ENCODE assay signal across 8 mouse cellular contexts in the genomic region with DNA sequence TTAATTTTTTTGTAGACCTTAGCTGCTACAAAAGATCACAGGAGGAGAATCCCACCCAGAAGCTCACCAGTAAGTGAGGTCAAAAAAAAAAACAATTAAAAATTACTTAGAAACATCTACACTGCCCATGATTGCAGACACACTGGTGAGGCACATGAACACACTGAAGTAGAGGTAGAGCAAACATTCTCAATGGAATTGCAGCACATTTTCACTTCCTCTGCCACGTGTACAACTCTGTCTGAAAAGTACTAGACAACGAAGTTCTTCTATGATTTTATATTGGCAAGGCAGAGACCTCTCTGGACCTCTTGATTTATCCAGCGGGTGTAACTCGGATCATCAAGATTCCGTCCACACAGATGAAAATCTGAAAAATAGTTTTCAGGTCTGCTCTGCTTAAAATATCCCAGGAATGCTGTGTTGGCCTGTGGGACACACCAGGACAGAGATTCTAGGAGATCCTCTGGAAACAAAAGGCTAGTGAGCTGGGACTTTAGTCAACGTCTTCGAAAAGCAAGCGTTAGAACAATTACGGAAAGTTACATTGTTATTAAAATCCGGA. TPM values are rescaled to one million over a fixed set of nuclear protein-coding genes. Genes with fewer than 3 reads are reported as not detected.
DNase-seq lines count a peak whose midpoint lies in the region; ATAC-seq and TF ChIP-seq lines count a peak whose summit lies in the region.

No protein-coding gene starts in this region.

- DNase-seq in kidney, postnatal 0 days (ENCODE audit: low spot score) = peak; percentile 18
- DNase-seq in kidney, postnatal 25 days = no peak
- DNase-seq in embryo, embryonic 9.5 days (ENCODE audit: extremely low spot score) = peak; percentile 17
- DNase-seq in hindbrain, postnatal 0 days (ENCODE audit: low spot score) = no peak
- no peak for DNase-seq in midbrain, postnatal 0 days (ENCODE audit: low spot score)
- no peak for DNase-seq in adrenal gland, postnatal 25 days
- no peak for DNase-seq in thymus, adult 2 months
- no peak for DNase-seq in cerebellum, adult 9-11 months

- TF ChIP-seq POLR2A in thymus, adult 2 months (IDR thresholded peaks at IDR 0.05; ENCODE audit: control insufficient read depth, extremely low read depth, insufficient read depth, low read length, poor library complexity) = no peak

- H3K27me3 ChIP-seq in kidney, postnatal 0 days (ENCODE audit: insufficient read depth, low read length) = no peaks in the 10 kb centered on the region
- no peaks in the 10 kb centered on the region for H3K27me3 ChIP-seq in hindbrain, postnatal 0 days (ENCODE audit: insufficient read depth, low read length)
- no peaks in the 10 kb centered on the region for H3K27me3 ChIP-seq in midbrain, postnatal 0 days (ENCODE audit: insufficient read depth, low read length)
- H3K27me3 ChIP-seq in thymus, adult 2 months (ENCODE audit: control insufficient read depth, insufficient read depth, low read length) = no peaks in the 10 kb centered on the region

- H3K9ac ChIP-seq in kidney, postnatal 0 days (ENCODE audit: low read depth, low read length) = peak overlapping the region; percentile 91
- H3K9ac ChIP-seq in hindbrain, postnatal 0 days (replicated peaks; ENCODE audit: low read length) = 0 out of 2 replicates have a peak overlapping the region, but pooled peaks have one; percentile 84
- peak overlapping the region; percentile 86; the same call in 1 of the 2 replicates for H3K9ac ChIP-seq in midbrain, postnatal 0 days (replicated peaks; ENCODE audit: low read length, poor library complexity, severe bottlenecking)

- H3K4me2 ChIP-seq in kidney, postnatal 0 days (ENCODE audit: low read length) = peak overlapping the region; percentile 70
- peak overlapping the region; percentile 92 for H3K4me2 ChIP-seq in hindbrain, postnatal 0 days (ENCODE audit: low read depth, low read length)
- H3K4me2 ChIP-seq in midbrain, postnatal 0 days (ENCODE audit: low read depth, low read length, poor library complexity, severe bottlenecking) = peak overlapping the region; percentile 59

- H3K4me1 ChIP-seq in kidney, postnatal 0 days (replicated peaks; ENCODE audit: insufficient read depth, low read length) = peaks cover 3% of the 10 kb centered on the region; the same call in 1 of the 2 replicates
- peaks cover 6% of the 10 kb centered on the region for H3K4me1 ChIP-seq in hindbrain, postnatal 0 days (ENCODE audit: insufficient read depth, low read length)
- H3K4me1 ChIP-seq in midbrain, postnatal 0 days (ENCODE audit: insufficient read depth, low read length) = no peaks in the 10 kb centered on the region; the same call in 1 of the 2 replicates
- no peaks in the 10 kb centered on the region; the same call in 1 of the 2 replicates for H3K4me1 ChIP-seq in thymus, adult 2 months (replicated peaks; ENCODE audit: control insufficient read depth, insufficient read depth, low read length)

- TF ChIP-seq CTCF in kidney, postnatal 0 days (IDR thresholded peaks at IDR 0.05; ENCODE audit: low read depth) = no peak
- TF ChIP-seq CTCF in hindbrain, postnatal 0 days (IDR thresholded peaks at IDR 0.05; ENCODE audit: low read depth) = no peak
- TF ChIP-seq CTCF in midbrain, postnatal 0 days (IDR thresholded peaks at IDR 0.05) = no peak
- TF ChIP-seq CTCF in thymus, adult 2 months (IDR thresholded peaks at IDR 0.05; ENCODE audit: borderline replicate concordance, control insufficient read depth, extremely low read depth, insufficient read depth, low read length, poor library complexity) = no peak

- peak overlapping the region; percentile 93 for H3K4me3 ChIP-seq in kidney, postnatal 0 days (replicated peaks; ENCODE audit: low read depth, low read length)
- H3K4me3 ChIP-seq in hindbrain, postnatal 0 days (ENCODE audit: low read length) = peak overlapping the region; percentile 89
- peak overlapping the region; percentile 68; the same call in 1 of the 2 replicates for H3K4me3 ChIP-seq in midbrain, postnatal 0 days (ENCODE audit: low read depth, low read length)
- no peak overlapping the region for H3K4me3 ChIP-seq in thymus, adult 2 months (ENCODE audit: control insufficient read depth, insufficient read depth, low read length)

- peak overlapping the region; percentile 97 for H3K27ac ChIP-seq in kidney, postnatal 0 days
- H3K27ac ChIP-seq in hindbrain, postnatal 0 days = no peak overlapping the region
- no peak overlapping the region for H3K27ac ChIP-seq in midbrain, postnatal 0 days (ENCODE audit: low read depth, low read length)
- H3K27ac ChIP-seq in thymus, adult 2 months (ENCODE audit: control insufficient read depth, insufficient read depth, low read length) = no peak overlapping the region

- H3K9me3 ChIP-seq in kidney, postnatal 0 days (replicated peaks; ENCODE audit: low read length) = no peaks in the 10 kb centered on the region
- H3K9me3 ChIP-seq in hindbrain, postnatal 0 days (ENCODE audit: low read length) = no peaks in the 10 kb centered on the region
- no peaks in the 10 kb centered on the region for H3K9me3 ChIP-seq in midbrain, postnatal 0 days (ENCODE audit: low read length)

- no peak for ATAC-seq in kidney, postnatal 0 days (replicated peaks; ENCODE audit: low FRiP score, low read depth)
- no peak for ATAC-seq in hindbrain, postnatal 0 days
- ATAC-seq in midbrain, postnatal 0 days (ENCODE audit: low FRiP score) = no peak

- H3K36me3 ChIP-seq in kidney, postnatal 0 days (ENCODE audit: insufficient read depth, low read length) = no peaks in the 10 kb centered on the region
- H3K36me3 ChIP-seq in hindbrain, postnatal 0 days (ENCODE audit: insufficient read depth, low read length) = no peaks in the 10 kb centered on the region
- H3K36me3 ChIP-seq in midbrain, postnatal 0 days (ENCODE audit: insufficient read depth, low read length) = no peaks in the 10 kb centered on the region
- no peaks in the 10 kb centered on the region for H3K36me3 ChIP-seq in thymus, adult 2 months (ENCODE audit: control insufficient read depth, insufficient read depth, low read length)

- WGBS in kidney, postnatal 0 days = 34% methylated on average over 10 of the region's 10 CpGs
- 37% methylated on average over 10 of the region's 10 CpGs for WGBS in hindbrain, postnatal 0 days
- 47% methylated on average over 10 of the region's 10 CpGs for WGBS in midbrain, postnatal 0 days
- 75% methylated on average over 10 of the region's 10 CpGs for WGBS in thymus, adult 2 months

RNA-seq across cellular contexts. Expression of a gene that starts 1.0 kb away (rescaled TPM):
- 13.5 and 13.6 TPM in 2 replicates for polyA plus RNA-seq in kidney, postnatal 0 days (2015; fragmentation: Nextera tagmentation; extraction: Ambion mirVana)
- total RNA-seq in hindbrain, postnatal 0 days (2014; rRNA removed) = 29.1 and 39.5 TPM in 2 replicates
- 11.4 and 12.0 TPM in 2 replicates for polyA plus RNA-seq in hindbrain, postnatal 0 days (2015; fragmentation: Nextera tagmentation; extraction: Ambion mirVana)
- 37.4 and 45.9 TPM in 2 replicates for total RNA-seq in midbrain, postnatal 0 days (2014; rRNA removed)
- 10.7 and 13.8 TPM in 2 replicates for polyA plus RNA-seq in midbrain, postnatal 0 days (2015; fragmentation: Nextera tagmentation; extraction: Ambion mirVana)
- 36.3 and 40.9 TPM in 2 replicates for total RNA-seq in adrenal gland, postnatal 25 days (2021)
- polyA plus RNA-seq in thymus, adult 2 months (2012; rRNA removed) = 19.4 and 21.1 TPM in 2 replicates

Comparison
In these comparisons a context has a peak if more than half of its experiments do, and no peak if none do; other contexts are left out.
1. DNase-seq: peak in kidney, postnatal 0 days (single experiment) and embryo, embryonic 9.5 days (single experiment); none in kidney, postnatal 25 days (0 of 2), hindbrain, postnatal 0 days (single experiment), midbrain, postnatal 0 days (single experiment), adrenal gland, postnatal 25 days (single experiment), thymus, adult 2 months (single experiment) and cerebellum, adult 9-11 months (single experiment).
2. Peak in every context shown above with its lines, with median percentiles within 50 percentile points of each other: H3K4me2 ChIP-seq and H3K9ac ChIP-seq.